Mouse (Mus musculus): Measurements from ENCODE around the gene Oit1. TPM values are rescaled to one million over a fixed set of nuclear protein-coding genes. Genes with fewer than 3 reads are reported as not detected.

The Oit1 gene
- total RNA-seq (2021) = 0.79 TPM in 1 of 2 replicates, not detected in the other
- long read RNA-seq, experiment 1 = 0 reads
- long read RNA-seq, experiment 2 = 0 reads

- no peak for DNase-seq
Measured at GRCm38 (mm10) chr14:8378685-8379313, at the start of gene Oit1. Gene Oit1 (minus strand): TSS chr14:8378754.

GRCm38 (mm10) chr14:8422833-8423232 lies 44.3 kb upstream of the Oit1 start:
- DNase-seq = no peak

- no peak for DNase-seq
Measured at GRCm38 (mm10) chr14:8421199-8421787, 42.7 kb upstream of the Oit1 start.

- no peak for DNase-seq
Measured at GRCm38 (mm10) chr14:8418610-8419009, 40.1 kb upstream of the Oit1 start.

GRCm38 (mm10) chr14:8405946-8406345 lies 27.4 kb upstream of the Oit1 start:
- no peak for DNase-seq

- DNase-seq = no peak
Measured at GRCm38 (mm10) chr14:8403310-8403709, 24.8 kb upstream of the Oit1 start.

- DNase-seq = no peak
Measured at GRCm38 (mm10) chr14:8398507-8398906, 20.0 kb upstream of the Oit1 start.

- no peak for DNase-seq
Measured at GRCm38 (mm10) chr14:8395690-8396287, 17.2 kb upstream of the Oit1 start.

- peak; percentile 45 for DNase-seq
Measured at GRCm38 (mm10) chr14:8392181-8392825, 13.7 kb upstream of the Oit1 start.

GRCm38 (mm10) chr14:8369394-8369793 lies 9.2 kb downstream of the Oit1 start:
- DNase-seq = no peak

GRCm38 (mm10) chr14:8368900-8369299 lies 9.7 kb downstream of the Oit1 start:
- no peak for DNase-seq

- no peak for DNase-seq
Measured at GRCm38 (mm10) chr14:8367727-8368520, 10.6 kb downstream of the Oit1 start.

GRCm38 (mm10) chr14:8367121-8367520 lies 11.4 kb downstream of the Oit1 start:
- no peak for DNase-seq

GRCm38 (mm10) chr14:8365833-8366232 lies 12.7 kb downstream of the Oit1 start:
- DNase-seq = no peak

GRCm38 (mm10) chr14:8356836-8357235 lies 21.7 kb downstream of the Oit1 start:
- DNase-seq = peak; percentile 68

GRCm38 (mm10) chr14:8355999-8356501 lies 22.5 kb downstream of the Oit1 start:
- peak; percentile 84 for DNase-seq

GRCm38 (mm10) chr14:8348927-8349326 lies 29.6 kb downstream of the Oit1 start:
- DNase-seq = no peak

- peak; percentile 88 for DNase-seq
Measured at GRCm38 (mm10) chr14:8346255-8346997, 32.1 kb downstream of the Oit1 start.

GRCm38 (mm10) chr14:8345566-8345965 lies 33.0 kb downstream of the Oit1 start:
- no peak for DNase-seq

GRCm38 (mm10) chr14:8342509-8343106 lies 35.9 kb downstream of the Oit1 start:
- DNase-seq = peak; percentile 81

- no peak for DNase-seq
Measured at GRCm38 (mm10) chr14:8340226-8340625, 38.3 kb downstream of the Oit1 start.

Measured in adrenal gland, postnatal 14 days (tissue).